Mouse (Mus musculus): ENCODE measurements around the gene Guca2a.

- TF ChIP-seq CTCF (IDR thresholded peaks at IDR 0.05; ENCODE audit: low read depth, low read length), result no peak
- no peak for TF ChIP-seq GATA1 (IDR thresholded peaks at IDR 0.05; ENCODE audit: borderline replicate concordance, low read length)
- no peak for TF ChIP-seq TAL1 (conservative IDR thresholded peaks at IDR 0.05; ENCODE audit: low read depth, low read length)
- TF ChIP-seq POLR2AphosphoS5 (IDR thresholded peaks at IDR 0.05; ENCODE audit: insufficient replicate concordance, low read depth, low read length), result no peak
Observed at GRCm38 (mm10) chr4:119642666-119643065, 5.2 kb downstream of the Guca2a start.
